Mouse (Mus musculus) left cerebral cortex, postnatal 14 days (tissue): Measurements from ENCODE around the gene Mex3a. TPM values are rescaled to one million over a fixed set of nuclear protein-coding genes. Genes with fewer than 3 reads are reported as not detected.

Experiments used
- DNase-seq, 2 experiments: peaks; one replicate each; pipeline ENCODE4 v3.0.0; 2021 to 2022; ENCODE audit warnings: low spot score in 2 of 2, mixed read lengths in 1 of 2
- intact Hi-C: fragments of 180-260 bp; cut with DNase I; formaldehyde crosslinking; loops from one replicate; pipeline ENCODE4 v1.15.1; 2025
- microRNA-seq, 2 experiments: library from miRNA; unstranded; fragments of <30 nt; microRNA quantifications; one replicate each; pipeline ENCODE4 v1.2.0; 2022
- total RNA-seq, 2 experiments: library from RNA; stranded (reverse); gene quantifications; 2 replicates each; pipeline ENCODE4 v1.2.3; 2021

The Mex3a gene
- total RNA-seq, 2 experiments from 2014 or later = 3.3 to 4.2 TPM

GRCm38 (mm10) chr3:88590246-88590645 is 58.1 kb downstream of the Mex3a start:
- intact Hi-C loops = no loop called here
- no peak for DNase-seq

Small RNAs within 50 kb of the gene (microRNA-seq; reads per million reads assigned to microRNA genes)
- gene Mir1905 = 0 reads per million in 2 experiments

Other genes starting within 250 kb of the Mex3a start
- under 1 TPM in 1 of 2 experiments, not detected in 1; 0.49 TPM for gene Gm38392, start 245.2 kb upstream of the Mex3a start, total RNA-seq
- gene Tsacc, start 235.4 kb upstream of the Mex3a start, total RNA-seq = 1 to 10 TPM; 2.6 to 3.9 TPM
- 100 to 1,000 TPM; 163 to 170 TPM for gene Cct3, start 235.3 kb upstream of the Mex3a start, total RNA-seq
- gene Glmp, start 207.4 kb upstream of the Mex3a start, total RNA-seq = 10 to 100 TPM; 84.4 to 93.6 TPM
- under 1 TPM; 0.99 TPM for gene Tmem79, start 196.2 kb upstream of the Mex3a start, total RNA-seq
- gene Smg5, start 196.1 kb upstream of the Mex3a start, total RNA-seq = 10 to 100 TPM; 69.6 to 72.0 TPM
- gene Paqr6, start 167.8 kb upstream of the Mex3a start, total RNA-seq = 1 to 10 TPM; 2.5 to 3.3 TPM
- gene Bglap3, start 159.7 kb upstream of the Mex3a start, total RNA-seq = under 1 TPM in 1 of 2 experiments, not detected in 1; 0.36 TPM
- 1 to 10 TPM in 1 of 2 experiments, not detected in 1; 1.4 TPM for gene Bglap2, start 153.7 kb upstream of the Mex3a start, total RNA-seq
- gene Bglap, start 147.9 kb upstream of the Mex3a start, total RNA-seq = 1 to 10 TPM; 1.5 to 1.8 TPM
- 1 to 10 TPM; 5.7 to 7.8 TPM for gene Pmf1, start 122.1 kb upstream of the Mex3a start, total RNA-seq
- 10 to 100 TPM; 69.6 to 71.3 TPM for gene Slc25a44, start 107.3 kb upstream of the Mex3a start, total RNA-seq
- gene Sema4a, start 71.2 kb upstream of the Mex3a start, total RNA-seq = 10 to 100 TPM; 51.3 to 57.7 TPM
- 10 to 100 TPM; 50.0 to 54.2 TPM for gene Lmna, start 22.4 kb upstream of the Mex3a start, total RNA-seq
- gene Rab25, start 15.9 kb downstream of the Mex3a start, total RNA-seq = not detected
- gene Lamtor2, start 20.7 kb downstream of the Mex3a start, total RNA-seq = 100 to 1,000 TPM; 108 to 109 TPM
- gene Ubqln4, start 21.4 kb downstream of the Mex3a start, total RNA-seq = 10 to 100 TPM; 91.2 to 91.6 TPM
- gene Ssr2, start 43.5 kb downstream of the Mex3a start, total RNA-seq = 100 to 1,000 TPM; 114 to 123 TPM
- gene Arhgef2, start 73.6 kb downstream of the Mex3a start, total RNA-seq = 100 to 1,000 TPM; 310 to 316 TPM
- not detected for gene Rxfp4, start 120.7 kb downstream of the Mex3a start, total RNA-seq
- gene Khdc4, start 153.4 kb downstream of the Mex3a start, total RNA-seq = 10 to 100 TPM; 53.6 to 55.1 TPM
- gene Rit1, start 184.4 kb downstream of the Mex3a start, total RNA-seq = 10 to 100 TPM; 45.5 to 47.8 TPM
- 100 to 1,000 TPM; 491 to 530 TPM for gene Syt11, start 242.8 kb downstream of the Mex3a start, total RNA-seq